Mouse (Mus musculus): ENCODE measurements around the gene Sirt3.

GRCm38 (mm10) chr7:140907131-140907530, 25.0 kb upstream of the Sirt3 start:
- TF ChIP-seq POLR2A (IDR thresholded peaks at IDR 0.05; ENCODE audit: low read depth, low read length) (no peak), CTCF (IDR thresholded peaks at IDR 0.05; ENCODE audit: extremely low read depth, insufficient read depth, insufficient read length, insufficient replicate concordance) (no peak)

Measured in spleen, adult 2 months (tissue).